Mouse (Mus musculus): ENCODE data around the gene Fgf4.

GRCm38 (mm10) chr7:144878401-144878800 is 31.2 kb downstream of the Fgf4 start:
- TF ChIP-seq CTCF (IDR thresholded peaks at IDR 0.05; ENCODE audit: insufficient read depth, low read length) (no peak), POLR2A (IDR thresholded peaks at IDR 0.05; ENCODE audit: borderline replicate concordance, extremely low read depth, low read depth, low read length) (no peak)

All from lung, adult 2 months (tissue).